Mouse (Mus musculus) thymus, postnatal 25 days (tissue): ENCODE data around the gene Tfip11.
A peak's percentile ranks its signal among the peaks of the same experiment; 100 is the strongest.

Source experiments
- DNase-seq: peaks from one replicate; pipeline ENCODE4 v3.0.0; 2022

Tfip11 gene

DNA sequence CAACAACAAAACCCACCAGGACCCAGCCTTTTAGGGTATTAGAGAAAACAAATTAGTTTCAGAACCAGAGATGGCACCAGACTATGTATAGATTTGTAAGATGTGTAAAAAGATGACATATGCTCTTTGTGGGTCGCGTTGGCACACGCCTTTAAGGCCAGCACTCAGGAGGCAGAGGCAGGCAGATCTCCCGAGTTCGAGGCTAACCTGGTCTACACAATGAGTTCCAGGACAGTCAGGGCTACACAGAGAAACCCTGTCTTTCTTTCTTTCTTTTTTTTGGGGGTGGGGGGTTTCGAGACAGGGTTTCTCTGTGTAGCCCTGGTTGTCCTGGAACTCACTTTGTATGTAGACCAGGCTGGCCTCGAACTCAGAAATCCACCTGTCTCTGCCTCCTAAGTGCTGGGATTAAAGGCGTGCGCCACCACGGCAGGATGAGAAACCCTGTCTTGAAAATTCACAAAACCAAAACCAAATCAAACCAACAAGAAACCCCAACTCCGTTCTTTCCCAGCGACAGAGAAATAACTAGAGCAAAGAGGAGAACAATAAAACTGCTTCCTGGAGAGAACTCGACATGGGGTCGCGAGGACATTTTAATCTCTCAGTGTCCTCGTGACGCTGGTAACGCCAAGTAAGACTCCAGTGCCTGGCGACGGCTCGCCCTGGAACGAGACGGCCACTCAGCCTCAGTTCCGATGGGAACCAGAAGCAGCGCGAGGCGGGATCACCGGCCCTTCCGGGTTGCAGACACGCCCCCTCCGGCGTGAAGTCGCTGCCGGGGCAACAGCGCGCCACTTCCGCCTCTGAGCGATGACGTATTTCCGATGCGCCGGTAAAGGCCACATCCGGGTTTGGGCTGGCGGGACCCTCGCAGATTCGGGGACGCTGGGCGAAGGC is at the start of gene Tfip11:
Gene Tfip11, plus strand, starts transcription at position 813 of the 900 bp plus-strand sequence.
- DNase-seq, result peak; percentile 94

DNA sequence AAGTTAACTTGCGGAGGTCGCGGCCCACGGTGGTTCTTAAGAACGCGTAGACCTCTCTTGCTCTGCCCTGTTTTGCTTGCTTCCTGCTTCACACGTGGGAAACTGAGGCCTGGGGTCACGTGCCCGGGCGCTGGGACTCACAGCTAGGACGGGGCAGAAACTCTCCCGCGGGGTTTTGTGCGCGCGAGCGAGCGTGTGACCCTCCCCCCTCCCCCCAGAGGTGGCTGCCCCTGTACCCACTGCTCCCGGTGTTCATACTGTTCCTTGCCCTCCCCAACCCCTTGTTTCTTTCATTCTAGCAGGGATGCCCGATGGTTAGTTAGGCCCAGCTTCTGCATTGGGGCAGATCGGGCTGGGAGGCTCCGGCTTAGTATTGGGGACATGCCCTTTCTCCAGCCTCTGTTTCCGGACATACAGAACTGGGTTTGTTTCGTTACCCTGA is 49.2 kb upstream of the Tfip11 start:
- DNase-seq, result no peak

DNA sequence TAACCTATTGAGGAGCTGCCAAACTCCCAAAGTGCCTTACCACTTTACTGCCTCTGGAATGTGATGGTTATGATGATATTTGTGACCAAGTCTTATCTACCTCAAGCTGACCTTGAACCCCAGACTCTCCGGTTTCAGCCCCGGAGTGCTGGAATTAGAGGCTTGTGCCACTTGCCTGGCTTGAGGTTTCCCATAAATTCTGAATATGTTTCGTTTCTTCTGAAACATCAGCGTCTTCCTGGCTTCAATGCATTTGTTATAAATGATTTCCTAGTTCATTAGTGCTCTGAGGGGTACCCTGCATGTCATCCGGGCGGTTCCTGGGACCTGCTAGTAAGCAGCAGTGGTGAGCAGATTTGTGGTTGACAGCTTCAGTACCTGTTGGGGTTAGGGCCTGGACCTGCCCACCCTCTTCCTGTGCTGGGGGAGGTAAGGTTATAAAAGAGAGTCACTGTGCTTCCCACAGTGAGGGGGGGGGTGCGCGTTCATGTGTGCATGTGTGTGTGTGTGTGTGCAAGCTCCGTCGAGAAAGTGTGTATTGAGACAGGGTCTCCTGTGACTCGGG is 48.2 kb upstream of the Tfip11 start:
- DNase-seq, result no peak

DNA sequence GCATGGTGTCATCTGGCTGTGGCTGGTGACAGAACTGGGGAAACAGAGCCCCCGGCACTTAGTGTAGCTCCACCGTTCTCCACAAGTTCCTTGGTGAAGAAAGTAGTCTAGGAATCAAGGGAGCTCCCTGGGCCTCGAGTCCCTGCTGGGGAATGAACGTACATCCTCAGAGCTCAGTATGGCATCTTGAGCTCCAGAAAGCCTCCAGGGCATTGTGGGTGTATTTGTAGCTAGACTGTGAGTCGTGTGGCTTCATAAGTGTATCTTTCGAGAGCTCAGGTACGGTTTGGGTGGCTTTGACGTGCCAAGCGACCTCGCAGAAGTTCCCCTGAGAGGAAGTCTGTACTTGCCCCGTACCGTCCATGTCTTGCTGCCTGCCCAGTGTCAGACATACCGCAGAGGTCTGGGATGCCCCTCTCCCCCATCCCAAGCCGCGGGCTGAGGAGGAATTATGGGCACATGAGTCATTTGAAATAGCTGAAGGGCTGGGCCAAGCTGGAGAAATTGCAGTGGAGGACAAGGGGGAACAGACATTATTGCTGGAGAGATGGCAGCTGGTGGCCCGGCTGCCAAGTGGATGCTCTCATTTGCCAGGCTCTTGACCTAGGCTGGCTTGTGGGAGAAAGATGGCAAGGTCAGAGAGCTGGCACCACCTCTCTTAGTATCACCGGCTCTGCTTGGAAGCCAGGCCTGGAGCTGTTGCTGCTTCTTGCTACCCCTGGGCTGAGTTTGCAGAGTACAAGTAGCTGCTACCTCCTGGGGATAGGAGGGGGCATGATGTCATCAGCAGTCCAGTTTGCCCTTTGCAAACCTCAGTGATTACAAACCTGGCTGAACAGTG is 46.8 kb upstream of the Tfip11 start:
- no peak for DNase-seq

DNA sequence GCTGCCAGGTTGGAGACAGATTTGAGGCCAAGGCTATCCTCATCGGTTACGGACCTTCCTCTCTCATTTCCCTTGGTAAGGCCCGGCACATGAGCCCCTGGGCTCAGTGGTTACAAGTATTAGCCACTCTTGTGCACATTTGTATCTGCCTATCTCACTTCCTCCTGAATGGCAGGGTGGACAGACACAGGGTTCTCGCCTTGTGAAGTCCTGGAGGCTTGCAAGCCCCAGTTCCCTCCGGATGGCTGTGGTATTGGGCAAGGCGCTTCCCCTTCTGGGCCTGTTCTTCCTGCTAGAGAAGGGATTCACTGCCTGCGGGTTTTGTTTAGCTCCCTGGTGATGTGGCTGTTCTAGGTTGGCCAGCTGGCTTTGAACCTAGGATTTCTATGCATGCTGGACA is 46.0 kb upstream of the Tfip11 start:
- no peak for DNase-seq

DNA sequence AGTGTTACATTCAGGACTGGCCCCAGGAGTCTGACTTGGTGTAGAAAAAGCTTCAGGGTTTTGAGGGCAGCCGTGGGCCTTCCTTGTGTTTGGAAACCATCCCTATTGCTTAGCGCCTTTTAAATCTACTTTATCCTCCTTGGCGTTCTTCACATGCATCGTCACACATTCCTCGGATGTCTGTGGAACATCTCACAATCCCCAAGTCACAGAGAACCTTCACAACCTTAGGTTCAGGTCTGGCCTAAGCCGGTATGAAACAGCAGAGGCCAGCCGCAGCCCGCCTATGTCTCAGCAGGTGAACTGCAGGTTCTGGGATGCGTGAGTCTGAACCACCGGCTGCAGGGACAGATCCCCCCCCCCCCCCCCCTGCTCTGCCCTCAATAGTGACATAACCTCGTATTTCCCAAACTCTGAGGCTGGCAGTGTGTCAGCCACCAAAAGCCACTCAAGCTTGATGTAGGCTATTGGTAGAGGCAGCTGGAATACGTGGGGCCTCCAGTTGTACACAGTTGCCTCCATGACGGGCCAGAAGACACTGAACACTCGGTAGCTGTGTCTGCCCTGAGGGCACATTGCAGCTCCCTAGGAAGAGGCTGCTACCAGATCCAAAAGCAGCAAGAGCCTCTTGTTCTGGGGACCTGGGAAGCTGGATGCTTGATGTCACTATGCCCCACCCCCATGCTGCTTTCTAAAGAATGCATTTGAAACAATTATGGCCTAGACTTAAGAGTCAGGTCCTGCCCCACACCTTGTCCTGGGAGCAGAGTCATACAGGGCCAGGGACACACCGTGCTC is 45.1 kb upstream of the Tfip11 start:
- DNase-seq, result no peak

DNA sequence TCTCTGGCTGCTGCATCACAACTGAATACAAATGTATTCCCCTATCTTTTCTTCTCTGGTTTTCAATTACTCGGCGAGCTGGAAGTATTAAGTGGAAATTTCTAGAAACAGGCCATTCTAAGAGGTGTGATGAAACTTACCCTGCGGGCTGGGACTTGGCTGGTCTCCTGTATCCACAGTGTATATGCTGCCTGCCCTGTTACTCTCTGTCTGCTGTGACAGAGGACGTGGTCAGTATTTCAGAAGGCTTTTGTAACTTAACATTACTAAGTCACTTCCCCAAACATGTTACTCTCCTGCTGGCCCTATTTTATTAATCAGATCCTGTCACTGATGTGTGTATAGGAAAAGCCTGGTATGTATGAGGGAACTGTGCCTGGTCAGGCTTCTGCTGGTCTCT is 44.5 kb upstream of the Tfip11 start:
- DNase-seq, result no peak

DNA sequence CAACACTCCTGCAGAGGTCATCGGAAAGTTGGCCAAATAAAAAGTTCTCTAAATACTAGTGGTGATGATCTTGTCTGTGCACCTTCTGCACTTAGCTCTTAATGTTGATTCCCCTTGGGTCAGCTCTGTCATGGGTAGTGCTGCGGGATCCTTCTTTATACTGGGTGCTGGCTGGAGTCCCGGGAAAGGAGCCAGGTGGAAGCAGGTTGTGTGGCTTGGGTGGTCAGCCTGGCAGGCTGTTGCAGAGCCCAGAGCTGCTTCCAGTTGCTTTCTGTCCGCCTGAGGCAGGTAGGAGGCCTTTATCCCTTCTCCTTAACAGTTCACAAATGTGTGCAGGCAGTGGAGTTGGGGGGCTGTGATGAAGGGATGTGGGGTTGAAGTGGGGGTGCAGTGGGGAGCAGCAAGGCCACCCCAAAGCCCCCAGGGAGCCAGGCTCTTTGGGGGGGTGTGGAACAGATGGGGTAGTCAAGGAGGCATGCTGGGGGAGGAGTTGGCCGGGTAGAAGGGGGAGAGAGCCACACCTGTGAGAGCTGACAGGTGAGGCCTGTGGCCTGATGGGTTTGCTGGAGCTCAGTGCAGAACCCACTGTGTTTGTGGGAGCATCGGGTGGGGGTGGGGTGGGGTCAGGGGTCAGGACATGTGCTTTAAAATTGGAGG is 43.9 kb upstream of the Tfip11 start:
- DNase-seq, result no peak

DNA sequence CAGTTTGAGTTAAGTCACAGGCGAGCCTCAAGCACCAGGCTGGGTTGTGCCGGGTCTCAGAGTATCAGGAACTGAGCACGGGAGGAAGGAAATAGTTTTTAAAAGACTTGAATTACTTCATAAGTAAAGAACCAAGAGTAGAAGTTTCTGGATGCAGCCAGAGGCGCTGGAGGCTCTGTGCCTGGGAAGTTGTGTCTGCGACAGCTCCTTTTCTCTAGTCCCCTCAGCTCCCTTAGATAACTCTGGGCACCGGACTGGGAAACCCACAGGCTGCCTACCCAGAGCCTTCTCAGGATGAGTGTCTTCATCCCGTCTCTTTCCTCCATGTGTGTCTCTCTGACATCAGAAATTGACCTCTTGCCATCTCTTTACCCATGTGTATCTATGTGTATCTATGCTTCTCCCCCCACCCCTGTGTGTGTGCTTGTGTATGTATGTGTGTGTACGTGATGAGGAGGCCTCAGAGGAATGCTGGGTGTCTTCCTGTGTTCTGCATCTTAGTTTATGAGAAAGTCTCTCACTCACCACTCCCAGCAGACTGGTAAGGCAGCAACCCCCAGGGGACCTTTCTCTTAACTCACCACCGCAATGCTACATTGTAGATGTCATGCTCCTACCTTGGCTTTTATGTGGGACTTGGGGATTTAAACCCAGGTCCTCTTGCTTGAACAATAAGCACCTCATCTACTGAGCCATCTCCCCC is 43.2 kb upstream of the Tfip11 start:
- no peak for DNase-seq

DNA sequence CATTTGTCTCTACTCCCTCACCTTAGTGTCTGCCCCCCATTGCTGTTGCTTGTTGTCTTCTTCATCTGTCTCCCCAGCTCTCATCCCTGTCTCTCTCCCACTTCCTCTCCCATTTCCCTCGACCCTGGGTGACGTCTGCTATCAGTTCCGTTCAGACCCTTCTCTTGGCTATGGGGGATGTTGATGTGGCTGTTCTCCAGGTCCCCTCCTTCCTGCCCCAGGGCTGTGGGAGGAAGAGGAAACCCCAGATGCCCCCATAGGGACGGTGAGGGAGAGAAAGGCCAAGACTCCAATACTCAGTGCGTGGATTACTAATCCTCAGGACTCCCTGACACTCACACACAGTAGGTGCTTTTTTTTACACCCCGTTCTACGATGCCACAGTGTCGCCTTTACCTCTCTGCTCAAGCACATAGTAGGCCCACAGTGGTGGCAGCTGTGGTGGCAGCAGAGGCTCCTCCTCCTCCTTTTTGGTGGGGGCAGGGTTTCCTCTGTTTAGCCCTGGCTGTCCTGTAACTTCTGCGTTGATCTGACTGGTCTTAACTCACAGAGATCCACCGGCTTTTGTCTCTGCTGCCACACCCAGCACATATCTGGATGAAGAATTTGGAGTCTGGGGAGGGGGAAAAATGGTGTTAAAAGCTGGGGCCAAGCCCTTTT is 42.5 kb upstream of the Tfip11 start:
- DNase-seq, result no peak

DNA sequence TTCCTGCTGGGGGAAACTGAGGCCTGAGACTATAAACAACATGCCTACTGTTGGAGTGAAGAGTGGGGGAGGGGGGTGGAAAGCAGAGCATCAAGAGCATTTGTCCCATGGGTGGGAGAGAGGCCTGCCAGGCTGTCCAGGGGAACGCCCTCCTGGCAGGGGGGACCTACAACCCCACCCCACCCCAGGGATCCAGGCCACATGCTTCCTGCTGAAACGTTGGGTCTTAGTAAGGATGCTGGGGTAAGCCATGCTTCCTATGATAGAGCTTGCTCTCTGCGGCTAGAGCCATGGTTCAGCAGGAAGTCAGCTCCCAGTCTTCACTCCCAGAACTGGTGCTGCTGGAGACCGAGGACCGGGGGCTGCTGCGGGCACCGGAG is 42.0 kb upstream of the Tfip11 start:
- no peak for DNase-seq

DNA sequence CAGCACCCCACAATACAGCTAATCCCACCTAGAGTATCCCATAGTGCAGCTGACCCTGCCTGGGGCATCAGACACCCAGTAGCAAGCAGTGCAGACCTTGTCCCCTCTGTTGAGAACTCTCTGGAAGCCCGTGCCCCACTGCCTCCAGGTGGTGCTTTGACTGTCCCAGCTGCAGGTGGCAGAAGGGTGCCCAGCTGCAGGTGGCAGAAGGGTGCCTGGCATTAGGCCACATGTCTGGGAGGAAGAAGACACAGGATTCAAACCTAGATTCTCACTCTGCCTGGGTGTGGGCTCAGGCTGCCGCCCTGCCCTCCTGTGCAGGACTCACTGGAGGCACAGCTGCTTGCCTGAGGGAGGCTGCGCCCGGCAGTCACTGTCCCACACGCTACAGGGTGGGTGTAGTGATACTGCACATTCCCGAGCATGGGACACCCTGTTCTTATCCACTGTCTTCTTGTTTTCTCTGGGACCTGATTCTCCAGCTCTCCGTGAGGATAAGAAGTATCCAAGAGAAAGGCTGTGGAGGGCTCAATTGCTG is 40.5 kb upstream of the Tfip11 start:
- peak; percentile 71 for DNase-seq

DNA sequence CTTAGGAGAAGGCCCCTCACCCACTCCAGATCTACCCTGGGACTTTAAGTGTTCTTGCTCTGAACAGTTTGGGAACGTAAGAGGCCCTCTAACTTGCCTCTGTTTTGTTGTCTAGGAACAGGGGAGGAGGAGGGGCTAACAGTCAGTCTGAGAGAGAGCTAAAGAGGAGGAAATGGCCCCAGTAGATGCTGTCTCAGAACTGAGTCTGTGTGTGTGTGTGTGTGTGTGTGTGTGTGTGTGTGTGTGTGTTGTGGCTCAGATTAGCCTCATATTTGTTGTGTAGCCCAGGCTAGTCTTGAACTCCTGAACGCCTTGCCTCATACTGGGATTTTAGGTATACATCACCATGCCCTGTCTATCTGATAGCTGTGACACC is 39.6 kb upstream of the Tfip11 start:
- peak; percentile 45 for DNase-seq

DNA sequence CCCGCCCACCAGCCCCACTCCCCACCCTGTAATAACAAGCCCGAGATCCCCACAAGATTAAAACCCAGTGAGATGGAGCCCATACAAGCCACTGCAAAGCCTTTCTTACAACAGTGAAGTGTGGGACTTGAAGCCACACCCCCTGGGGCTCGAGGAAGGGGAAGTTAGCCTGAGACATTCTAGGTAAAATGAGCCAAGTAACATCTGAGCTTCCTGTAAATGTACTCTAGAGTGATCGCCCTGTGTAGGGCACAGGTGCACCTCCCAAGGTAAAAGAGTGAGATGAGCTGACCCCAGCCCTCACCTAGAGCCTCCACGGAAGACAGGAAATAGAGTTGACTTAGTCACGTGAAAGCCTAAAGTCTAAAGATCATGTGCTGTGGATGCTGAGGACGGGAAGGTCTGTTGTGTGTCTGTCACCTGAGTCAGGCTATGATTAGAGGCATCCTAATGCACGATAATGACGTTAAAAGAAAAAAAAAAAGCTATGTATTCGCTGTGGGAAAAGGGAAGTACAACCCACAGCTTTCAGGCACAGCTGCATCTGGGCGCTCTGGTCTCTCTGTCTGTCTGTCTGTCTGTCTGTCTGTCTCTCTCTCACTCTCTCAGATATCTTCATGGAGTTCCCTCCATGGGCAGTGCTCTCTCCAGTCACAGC is 39.0 kb upstream of the Tfip11 start:
- DNase-seq, result peak; percentile 54

DNA sequence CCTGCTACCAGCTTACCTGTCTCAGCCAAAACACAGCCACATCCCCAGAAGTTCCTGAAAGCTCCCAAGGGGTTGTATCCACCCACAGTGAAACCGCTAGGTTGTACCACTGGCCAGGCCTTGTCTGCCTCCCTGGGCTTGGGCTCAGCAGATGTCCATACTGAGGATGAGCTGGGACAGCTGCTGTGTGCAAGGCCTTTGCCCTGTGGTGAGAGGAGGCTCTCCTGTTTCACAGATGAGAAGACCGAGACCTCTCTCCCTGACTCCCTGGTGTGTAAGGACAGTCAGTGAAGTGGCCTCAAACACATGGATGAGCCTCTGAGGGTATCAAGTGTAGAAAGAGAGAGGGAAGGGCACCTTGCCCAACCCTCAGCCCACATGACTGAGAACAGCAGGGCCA is 38.5 kb upstream of the Tfip11 start:
- DNase-seq, result no peak

DNA sequence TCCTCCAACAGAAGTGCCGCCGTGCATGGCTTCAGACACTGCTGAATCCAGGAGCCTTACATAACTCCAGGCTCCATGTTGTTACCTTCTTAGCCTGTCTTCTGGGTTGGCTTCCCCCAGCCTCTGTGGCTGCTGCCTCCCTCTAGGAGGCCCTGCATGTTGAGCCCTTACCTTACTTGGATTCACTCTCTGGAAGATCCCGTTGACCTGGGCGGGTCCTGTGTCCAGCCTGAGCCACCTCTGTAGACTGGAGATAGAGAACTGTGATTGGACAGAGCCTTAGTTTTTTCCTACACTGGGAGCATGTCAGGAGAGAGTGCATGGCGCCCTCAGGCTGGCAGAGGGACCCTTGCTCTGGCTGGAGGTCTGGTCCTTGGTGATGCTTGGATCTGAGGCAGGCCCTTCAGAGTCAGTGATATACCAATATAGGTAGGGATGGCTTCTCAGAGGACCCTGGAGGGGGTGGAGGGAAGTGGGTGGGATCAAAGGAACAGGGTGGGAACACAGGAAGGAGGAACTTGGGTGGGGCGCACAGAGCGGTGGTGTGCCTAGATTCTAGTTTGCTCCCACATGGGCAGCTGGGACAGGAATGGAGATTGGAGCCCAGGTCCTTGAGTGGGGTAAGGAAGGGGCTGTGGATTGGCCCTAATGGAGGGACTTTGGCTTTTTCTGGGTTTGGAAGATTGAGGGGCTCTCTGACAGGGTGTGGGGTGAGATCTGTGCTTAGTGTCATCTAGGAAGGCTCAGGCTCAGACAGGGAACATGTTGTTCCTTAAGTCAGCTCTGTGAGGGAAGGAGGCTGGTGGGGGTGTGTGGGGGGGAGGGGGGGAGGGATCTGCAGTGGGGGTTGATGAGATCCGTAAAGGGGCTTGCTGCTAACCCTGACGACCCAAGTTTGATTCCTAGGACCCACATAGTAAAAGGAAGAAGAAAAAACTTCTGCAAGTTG is 37.7 kb upstream of the Tfip11 start:
- DNase-seq, result no peak

DNA sequence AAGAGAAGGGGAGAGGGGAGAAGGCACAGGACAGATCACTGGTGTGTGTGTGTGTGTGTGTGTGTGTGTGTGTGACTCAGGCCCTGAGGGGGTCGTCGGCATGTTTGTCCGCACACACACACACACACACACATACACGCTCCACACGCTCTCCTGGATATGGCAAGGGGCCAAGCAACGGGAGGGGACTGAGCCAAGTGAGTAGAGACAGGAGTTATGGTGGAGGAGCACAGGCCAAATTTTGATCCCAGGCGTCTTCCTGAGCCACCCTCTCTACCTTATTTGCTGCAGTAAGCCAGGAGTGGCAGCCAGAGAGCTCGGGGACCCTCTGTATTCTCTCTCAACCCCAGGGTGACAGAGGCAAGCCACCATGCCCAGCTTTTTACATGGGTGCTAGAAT is 36.9 kb upstream of the Tfip11 start:
- DNase-seq, result no peak

DNA sequence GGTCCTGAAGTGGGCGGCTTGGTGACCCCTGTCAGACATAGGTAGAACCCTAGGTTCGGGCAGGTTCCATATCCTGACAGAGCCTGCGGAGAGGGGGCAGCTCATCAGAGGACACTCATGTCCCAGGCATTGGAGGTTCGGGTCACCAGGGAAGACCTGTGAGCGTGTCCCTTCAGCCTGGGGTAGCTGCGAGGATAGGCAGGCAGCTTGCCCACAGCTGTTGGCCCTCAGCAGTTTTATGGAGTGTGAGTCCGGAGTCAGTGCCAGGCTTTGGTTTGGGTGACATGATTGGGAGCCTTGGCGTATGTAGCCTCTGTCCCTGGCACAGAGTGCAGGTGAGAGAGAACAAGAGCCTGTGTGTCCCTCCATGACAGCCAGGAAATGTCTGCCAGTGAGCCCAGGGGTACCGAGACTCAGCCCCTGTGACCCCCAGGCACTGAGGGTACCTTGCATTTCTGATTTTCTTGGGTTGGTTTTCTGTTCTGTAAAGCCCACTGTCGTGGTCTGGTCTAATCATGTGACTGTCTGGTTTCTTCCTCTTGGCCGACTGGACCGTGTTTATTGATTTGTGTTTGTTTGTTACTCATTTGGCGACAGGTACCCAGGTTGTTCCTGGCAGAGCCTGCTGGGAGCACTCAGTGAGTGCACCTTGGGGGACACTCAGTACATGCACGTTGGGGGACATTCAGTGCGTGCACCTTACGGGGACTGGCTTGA is 36.2 kb upstream of the Tfip11 start:
- DNase-seq, result no peak
